Comparison of ENCODE assay signal across 28 mouse cellular contexts in the genomic region with DNA sequence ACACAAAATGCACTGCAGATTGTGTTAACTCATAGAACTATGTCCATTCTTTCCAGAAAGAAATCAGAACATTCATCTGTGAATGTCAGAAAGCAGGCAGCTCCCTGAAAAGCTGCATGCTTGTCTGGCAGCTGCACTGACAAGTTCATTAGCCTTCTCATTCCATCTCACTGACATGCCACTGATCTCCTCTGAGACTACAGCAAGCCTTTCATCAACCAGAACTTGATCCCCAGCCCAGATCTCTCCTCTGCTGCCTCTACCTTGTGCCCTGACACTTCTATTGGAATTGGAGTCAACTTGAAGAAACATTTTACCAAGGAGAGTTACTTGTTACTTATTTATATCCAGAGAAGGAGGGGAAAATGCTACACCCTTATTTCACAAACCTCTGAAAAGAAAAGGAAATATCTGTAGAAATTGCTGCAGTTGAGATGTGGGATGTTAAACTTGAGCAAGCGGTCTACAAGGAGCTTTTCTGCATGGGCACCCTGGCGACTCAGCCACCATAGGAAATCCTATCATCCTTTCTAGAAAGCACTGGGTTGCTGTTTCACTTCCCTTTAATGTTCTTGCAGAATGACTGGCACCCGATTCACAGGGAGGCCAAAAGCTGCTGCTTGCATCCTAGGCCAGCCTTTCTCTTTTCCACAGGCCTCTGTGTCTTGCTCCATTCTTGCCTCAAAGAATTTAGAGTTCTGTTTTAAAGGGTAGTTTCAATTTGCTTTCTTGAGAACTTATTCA.
DNase-seq lines count a peak whose midpoint lies in the region; ATAC-seq and TF ChIP-seq lines count a peak whose summit lies in the region.
"Had no signal": no experiment of that assay in that cellular context is flagged by ENCODE, and none has a peak within 500 bp of the region (broad histone marks: within the 10 kb centered on the region; RNA-seq: fewer than 3 reads in every experiment).

No protein-coding gene starts in this region.

- no peaks in the 10 kb centered on the region for H3K4me1 ChIP-seq in hindbrain, postnatal 0 days (ENCODE audit: insufficient read depth, low read length)
- H3K4me1 ChIP-seq in hindbrain, embryonic 10.5 days (replicated peaks) = no peaks in the 10 kb centered on the region
- no peaks in the 10 kb centered on the region for H3K4me1 ChIP-seq in midbrain, embryonic 15.5 days
- H3K4me1 ChIP-seq in midbrain, embryonic 10.5 days = no peaks in the 10 kb centered on the region
- H3K4me1 ChIP-seq in embryonic facial prominence, embryonic 14.5 days (ENCODE audit: control insufficient read depth, insufficient read depth, low read length) = no peaks in the 10 kb centered on the region
- H3K4me1 ChIP-seq: heart, embryonic 13.5 days; hindbrain, embryonic 15.5 days; limb, embryonic 10.5 days; limb, embryonic 15.5 days; liver, embryonic 13.5 days had no signal

- peak; percentile 11 for DNase-seq in hindbrain, postnatal 0 days (ENCODE audit: low spot score)
- DNase-seq in hindbrain, embryonic 10.5 days (ENCODE audit: low spot score) = no peak
- DNase-seq in midbrain, embryonic 10.5 days (ENCODE audit: low spot score) = no peak
- peak; percentile 10 for DNase-seq in embryonic facial prominence, embryonic 14.5 days (ENCODE audit: low spot score)
- no peak for DNase-seq in urinary bladder, adult 18-20 months (ENCODE audit: low spot score in 2 of 2)
- DNase-seq in heart, adult 8-10 months (ENCODE audit: low spot score) = no peak
- DNase-seq: adrenal gland, adult 8-10 months; B cell, adult 2 months; cerebellum, adult 11 months; cerebellum, adult 9-10 months; cerebellum, postnatal 36 days; heart, adult 2 months; heart, postnatal 10 days; kidney, adult 18-20 months; layer of hippocampus, adult 9-11 months; liver, embryonic 13.5 days; lung, adult 18-20 months; lung, postnatal 4 days; right cerebral cortex, adult 18-20 months; spleen, adult 18-20 months; thymus, postnatal 36 days had no signal

- no peak overlapping the region for H3K9ac ChIP-seq in hindbrain, postnatal 0 days (replicated peaks; ENCODE audit: low read length)
- no peak overlapping the region for H3K9ac ChIP-seq in midbrain, embryonic 15.5 days
- H3K9ac ChIP-seq in embryonic facial prominence, embryonic 14.5 days (ENCODE audit: low read depth, low read length) = no peak overlapping the region
- H3K9ac ChIP-seq: heart, embryonic 13.5 days; hindbrain, embryonic 15.5 days; limb, embryonic 15.5 days; liver, embryonic 13.5 days had no signal

- H3K27me3 ChIP-seq in hindbrain, postnatal 0 days (ENCODE audit: insufficient read depth, low read length) = no peaks in the 10 kb centered on the region
- H3K27me3 ChIP-seq in hindbrain, embryonic 10.5 days (ENCODE audit: insufficient read depth, poor library complexity, severe bottlenecking) = no peaks in the 10 kb centered on the region
- H3K27me3 ChIP-seq in midbrain, embryonic 15.5 days (replicated peaks) = no peaks in the 10 kb centered on the region
- no peaks in the 10 kb centered on the region for H3K27me3 ChIP-seq in midbrain, embryonic 10.5 days (ENCODE audit: low read depth, poor library complexity, severe bottlenecking)
- no peaks in the 10 kb centered on the region for H3K27me3 ChIP-seq in embryonic facial prominence, embryonic 14.5 days (replicated peaks; ENCODE audit: control insufficient read depth, insufficient read depth, low read length)
- H3K27me3 ChIP-seq: heart, embryonic 13.5 days; hindbrain, embryonic 15.5 days; limb, embryonic 15.5 days; liver, embryonic 13.5 days had no signal

- 72% methylated on average over 3 of the region's 3 CpGs for WGBS in hindbrain, postnatal 0 days
- WGBS in hindbrain, embryonic 10.5 days = 71% methylated on average over 3 of the region's 3 CpGs
- WGBS in midbrain, embryonic 15.5 days = 48% methylated on average over 3 of the region's 3 CpGs
- 69% methylated on average over 3 of the region's 3 CpGs for WGBS in midbrain, embryonic 10.5 days
- WGBS in embryonic facial prominence, embryonic 14.5 days = 53% methylated on average over 3 of the region's 3 CpGs

- H3K4me3 ChIP-seq in hindbrain, postnatal 0 days (ENCODE audit: low read length) = no peak overlapping the region
- no peak overlapping the region for H3K4me3 ChIP-seq in hindbrain, embryonic 10.5 days
- no peak overlapping the region for H3K4me3 ChIP-seq in midbrain, embryonic 15.5 days
- H3K4me3 ChIP-seq in midbrain, embryonic 10.5 days = no peak overlapping the region
- H3K4me3 ChIP-seq in embryonic facial prominence, embryonic 14.5 days (ENCODE audit: low read depth, low read length) = no peak overlapping the region
- H3K4me3 ChIP-seq: heart, adult 2 months; heart, embryonic 13.5 days; hindbrain, embryonic 15.5 days; limb, embryonic 10.5 days; limb, embryonic 15.5 days; liver, embryonic 13.5 days had no signal

- no peak overlapping the region for H3K27ac ChIP-seq in hindbrain, postnatal 0 days
- H3K27ac ChIP-seq in hindbrain, embryonic 10.5 days = no peak overlapping the region
- H3K27ac ChIP-seq in midbrain, embryonic 15.5 days = no peak overlapping the region
- no peak overlapping the region for H3K27ac ChIP-seq in midbrain, embryonic 10.5 days (replicated peaks)
- no peak overlapping the region for H3K27ac ChIP-seq in embryonic facial prominence, embryonic 14.5 days (replicated peaks; ENCODE audit: low read depth, low read length)
- H3K27ac ChIP-seq: heart, adult 2 months; heart, embryonic 13.5 days; hindbrain, embryonic 15.5 days; limb, embryonic 10.5 days; limb, embryonic 15.5 days; liver, embryonic 13.5 days had no signal

- TF ChIP-seq CTCF in hindbrain, postnatal 0 days (IDR thresholded peaks at IDR 0.05; ENCODE audit: low read depth) = no peak

- ATAC-seq in hindbrain, postnatal 0 days = no peak
- ATAC-seq in midbrain, embryonic 15.5 days (replicated peaks) = peak; percentile 66; the same call in 1 of the 2 replicates
- no peak for ATAC-seq in embryonic facial prominence, embryonic 14.5 days (ENCODE audit: low read depth)
- ATAC-seq: forebrain, embryonic 16.5 days; lung, postnatal 0 days had no signal

- H3K9me3 ChIP-seq in hindbrain, postnatal 0 days (ENCODE audit: low read length) = no peaks in the 10 kb centered on the region
- H3K9me3 ChIP-seq in hindbrain, embryonic 10.5 days = no peaks in the 10 kb centered on the region
- H3K9me3 ChIP-seq in midbrain, embryonic 15.5 days = no peaks in the 10 kb centered on the region
- H3K9me3 ChIP-seq in midbrain, embryonic 10.5 days (replicated peaks) = no peaks in the 10 kb centered on the region
- no peaks in the 10 kb centered on the region for H3K9me3 ChIP-seq in embryonic facial prominence, embryonic 14.5 days (ENCODE audit: control insufficient read depth, low read length)
- H3K9me3 ChIP-seq: heart, embryonic 13.5 days; hindbrain, embryonic 15.5 days; limb, embryonic 10.5 days; limb, embryonic 15.5 days; liver, embryonic 13.5 days had no signal

- H3K36me3 ChIP-seq in hindbrain, postnatal 0 days (ENCODE audit: insufficient read depth, low read length) = no peaks in the 10 kb centered on the region
- H3K36me3 ChIP-seq in hindbrain, embryonic 10.5 days = no peaks in the 10 kb centered on the region
- no peaks in the 10 kb centered on the region for H3K36me3 ChIP-seq in midbrain, embryonic 15.5 days (replicated peaks)
- no peaks in the 10 kb centered on the region for H3K36me3 ChIP-seq in midbrain, embryonic 10.5 days
- no peaks in the 10 kb centered on the region for H3K36me3 ChIP-seq in embryonic facial prominence, embryonic 14.5 days (ENCODE audit: control insufficient read depth, insufficient read depth, low read length)
- H3K36me3 ChIP-seq: heart, embryonic 13.5 days; hindbrain, embryonic 15.5 days; limb, embryonic 10.5 days; limb, embryonic 15.5 days; liver, embryonic 13.5 days had no signal

- no peak overlapping the region for H3K4me2 ChIP-seq in hindbrain, postnatal 0 days (ENCODE audit: low read depth, low read length)
- H3K4me2 ChIP-seq in midbrain, embryonic 15.5 days = no peak overlapping the region
- H3K4me2 ChIP-seq in embryonic facial prominence, embryonic 14.5 days (ENCODE audit: low read depth, low read length) = no peak overlapping the region
- H3K4me2 ChIP-seq: heart, embryonic 13.5 days; hindbrain, embryonic 15.5 days; limb, embryonic 15.5 days; liver, embryonic 13.5 days had no signal

Comparison
In these comparisons a context has a peak if more than half of its experiments do, and no peak if none do; other contexts are left out.
1. DNase-seq: peak in hindbrain, postnatal 0 days (single experiment) and embryonic facial prominence, embryonic 14.5 days (single experiment); none in hindbrain, embryonic 10.5 days (single experiment), midbrain, embryonic 10.5 days (single experiment), urinary bladder, adult 18-20 months (0 of 2) and heart, adult 8-10 months (single experiment).